Mouse (Mus musculus): ENCODE data around the gene Usp49. TPM values are rescaled to one million over a fixed set of nuclear protein-coding genes. Genes with fewer than 3 reads are reported as not detected.

Gene Usp49
- polyA plus RNA-seq (2015; fragmentation: Nextera tagmentation; extraction: Ambion mirVana) = 6.1 and 6.8 TPM in 2 replicates

- peak within 1 kb of the TSS; percentile 97 for H3K27ac ChIP-seq (replicated peaks)
- H3K4me2 ChIP-seq = peak within 1 kb of the TSS; percentile 87
- ATAC-seq (ENCODE audit: low FRiP score) = no peak
- no peaks in the 10 kb centered on the region for H3K27me3 ChIP-seq (replicated peaks)
- peaks cover 46% of the 10 kb centered on the region for H3K4me1 ChIP-seq
- H3K36me3 ChIP-seq = 0 out of 2 replicates have a peak, but pooled peaks cover 4% of the 10 kb centered on the region
- WGBS = 0% methylated on average over 3 of the region's 3 CpGs
- H3K9ac ChIP-seq (replicated peaks) = peak within 1 kb of the TSS; percentile 78
- H3K9me3 ChIP-seq (replicated peaks) = no peaks in the 10 kb centered on the region
- H3K4me3 ChIP-seq (replicated peaks) = peak within 1 kb of the TSS; percentile 88
Measured at GRCm38 (mm10) chr17:47630678-47631065, at the start of gene Usp49. TSS of gene Usp49 (plus strand) at chr17:47630690.

- H3K9me3 ChIP-seq (replicated peaks) = no peaks in the 10 kb centered on the region
- ATAC-seq (ENCODE audit: low FRiP score) = no peak
- no peaks in the 10 kb centered on the region for H3K4me1 ChIP-seq
- H3K4me3 ChIP-seq (replicated peaks) = no peak overlapping the region
- no peak overlapping the region for H3K9ac ChIP-seq (replicated peaks)
- no peaks in the 10 kb centered on the region for H3K36me3 ChIP-seq
- H3K4me2 ChIP-seq = no peak overlapping the region
- no peak overlapping the region for H3K27ac ChIP-seq (replicated peaks)
- 87% methylated on average over 4 of the region's 4 CpGs for WGBS
- H3K27me3 ChIP-seq (replicated peaks) = no peaks in the 10 kb centered on the region
Measured at GRCm38 (mm10) chr17:47580962-47581361, 49.5 kb upstream of the Usp49 start.

GRCm38 (mm10) chr17:47588517-47588916 is 42.0 kb upstream of the Usp49 start:
- 85% methylated on average over 8 of the region's 8 CpGs for WGBS
- peaks cover 8% of the 10 kb centered on the region for H3K4me1 ChIP-seq
- no peaks in the 10 kb centered on the region for H3K9me3 ChIP-seq (replicated peaks)
- ATAC-seq (ENCODE audit: low FRiP score) = no peak
- no peak overlapping the region for H3K9ac ChIP-seq (replicated peaks)
- no peaks in the 10 kb centered on the region for H3K27me3 ChIP-seq (replicated peaks)
- H3K4me3 ChIP-seq (replicated peaks) = no peak overlapping the region
- H3K27ac ChIP-seq (replicated peaks) = no peak overlapping the region
- H3K4me2 ChIP-seq = no peak overlapping the region
- H3K36me3 ChIP-seq = no peaks in the 10 kb centered on the region

- H3K27me3 ChIP-seq (replicated peaks) = no peaks in the 10 kb centered on the region
- H3K4me2 ChIP-seq = no peak overlapping the region
- no peak overlapping the region for H3K27ac ChIP-seq (replicated peaks)
- H3K4me3 ChIP-seq (replicated peaks) = no peak overlapping the region
- H3K36me3 ChIP-seq = no peaks in the 10 kb centered on the region
- peaks cover 31% of the 10 kb centered on the region for H3K4me1 ChIP-seq
- H3K9ac ChIP-seq (replicated peaks) = no peak overlapping the region
- no peaks in the 10 kb centered on the region for H3K9me3 ChIP-seq (replicated peaks)
- no peak for ATAC-seq (ENCODE audit: low FRiP score)
- 86% methylated on average over 3 of the region's 3 CpGs for WGBS
Measured at GRCm38 (mm10) chr17:47591073-47591472, 39.4 kb upstream of the Usp49 start.

- H3K9ac ChIP-seq (replicated peaks) = peak overlapping the region; percentile 73
- peak; percentile 92 for ATAC-seq (ENCODE audit: low FRiP score)
- WGBS = 1% methylated on average over 58 of the region's 63 CpGs
- peak overlapping the region; percentile 99 for H3K4me2 ChIP-seq
- no peaks in the 10 kb centered on the region for H3K9me3 ChIP-seq (replicated peaks)
- H3K4me1 ChIP-seq = peaks cover 52% of the 10 kb centered on the region
- H3K27me3 ChIP-seq (replicated peaks) = no peaks in the 10 kb centered on the region
- H3K36me3 ChIP-seq = no peaks in the 10 kb centered on the region
- peak overlapping the region; percentile 84 for H3K4me3 ChIP-seq (replicated peaks)
- H3K27ac ChIP-seq (replicated peaks) = peak overlapping the region; percentile 86
Measured at GRCm38 (mm10) chr17:47593215-47593853, 37.2 kb upstream of the Usp49 start.

GRCm38 (mm10) chr17:47593854-47594182 is 36.7 kb upstream of the Usp49 start:
- peak overlapping the region; percentile 99 for H3K4me2 ChIP-seq
- H3K27ac ChIP-seq (replicated peaks) = peak overlapping the region; percentile 86
- H3K27me3 ChIP-seq (replicated peaks) = no peaks in the 10 kb centered on the region
- H3K9me3 ChIP-seq (replicated peaks) = no peaks in the 10 kb centered on the region
- H3K4me1 ChIP-seq = peaks cover 53% of the 10 kb centered on the region
- WGBS = under 1% methylated on average over 13 of the region's 13 CpGs
- H3K4me3 ChIP-seq (replicated peaks) = peak overlapping the region; percentile 84
- peak; percentile 21 for ATAC-seq (ENCODE audit: low FRiP score)
- H3K36me3 ChIP-seq = no peaks in the 10 kb centered on the region
- H3K9ac ChIP-seq (replicated peaks) = peak overlapping the region; percentile 73

- under 1% methylated on average over 43 of the region's 43 CpGs for WGBS
- peak; percentile 11; the same call in 1 of the 2 replicates for ATAC-seq (ENCODE audit: low FRiP score)
- no peaks in the 10 kb centered on the region for H3K9me3 ChIP-seq (replicated peaks)
Measured at GRCm38 (mm10) chr17:47594183-47594968, 36.1 kb upstream of the Usp49 start.

GRCm38 (mm10) chr17:47594969-47595247 is 35.6 kb upstream of the Usp49 start:
- Histone ChIP-seq H3K27ac (replicated peaks) (peak overlapping the region; percentile 86), H3K4me2 (peak overlapping the region; percentile 99), H3K9me3 (replicated peaks) (no peaks in the 10 kb centered on the region), H3K9ac (replicated peaks) (peak overlapping the region; percentile 73), H3K4me1 (peaks cover 53% of the 10 kb centered on the region), H3K4me3 (replicated peaks) (peak overlapping the region; percentile 84), H3K27me3 (replicated peaks) (no peaks in the 10 kb centered on the region), H3K36me3 (peaks cover 10% of the 10 kb centered on the region; the same call in 1 of the 2 replicates)
- under 1% methylated on average over 9 of the region's 9 CpGs for WGBS
- no peak for ATAC-seq (ENCODE audit: low FRiP score)

More at GRCm38 (mm10) chr17:47594183-47594968, 36.1 kb upstream of the Usp49 start:
- peak overlapping the region; percentile 84 for H3K4me3 ChIP-seq (replicated peaks)
- peaks cover 53% of the 10 kb centered on the region for H3K4me1 ChIP-seq
- peak overlapping the region; percentile 99 for H3K4me2 ChIP-seq
- peak overlapping the region; percentile 86 for H3K27ac ChIP-seq (replicated peaks)
- peaks cover 5% of the 10 kb centered on the region; the same call in 1 of the 2 replicates for H3K36me3 ChIP-seq
- H3K27me3 ChIP-seq (replicated peaks) = no peaks in the 10 kb centered on the region
- H3K9ac ChIP-seq (replicated peaks) = peak overlapping the region; percentile 73

- Histone ChIP-seq H3K9ac (replicated peaks) (peak overlapping the region; percentile 73), H3K27me3 (replicated peaks) (no peaks in the 10 kb centered on the region), H3K4me1 (peaks cover 53% of the 10 kb centered on the region), H3K36me3 (peaks cover 16% of the 10 kb centered on the region; the same call in 1 of the 2 replicates), H3K27ac (replicated peaks) (peak overlapping the region; percentile 86), H3K9me3 (replicated peaks) (no peaks in the 10 kb centered on the region), H3K4me2 (peak overlapping the region; percentile 99), H3K4me3 (replicated peaks) (peak overlapping the region; percentile 84)
- WGBS = 2% methylated on average over 21 of the region's 21 CpGs
- ATAC-seq (ENCODE audit: low FRiP score) = peak; percentile 16; the same call in 1 of the 2 replicates
Measured at GRCm38 (mm10) chr17:47595248-47596161, 35.0 kb upstream of the Usp49 start.

- WGBS = 27% methylated on average over 6 of the region's 6 CpGs
- peaks cover 53% of the 10 kb centered on the region for H3K4me1 ChIP-seq
- no peak for ATAC-seq (ENCODE audit: low FRiP score)
- peak overlapping the region; percentile 99 for H3K4me2 ChIP-seq
- peak overlapping the region; percentile 73 for H3K9ac ChIP-seq (replicated peaks)
- peaks cover 24% of the 10 kb centered on the region for H3K36me3 ChIP-seq
- H3K9me3 ChIP-seq (replicated peaks) = no peaks in the 10 kb centered on the region
- H3K4me3 ChIP-seq (replicated peaks) = peak overlapping the region; percentile 84
- no peaks in the 10 kb centered on the region for H3K27me3 ChIP-seq (replicated peaks)
- peak overlapping the region; percentile 86 for H3K27ac ChIP-seq (replicated peaks)
Measured at GRCm38 (mm10) chr17:47596162-47596838, 34.2 kb upstream of the Usp49 start.

- Histone ChIP-seq H3K27me3 (replicated peaks) (no peaks in the 10 kb centered on the region), H3K36me3 (peaks cover 29% of the 10 kb centered on the region), H3K4me2 (peak overlapping the region; percentile 99), H3K9me3 (replicated peaks) (no peaks in the 10 kb centered on the region), H3K9ac (replicated peaks) (no peak overlapping the region), H3K4me3 (replicated peaks) (peak overlapping the region; percentile 84; the same call in 1 of the 2 replicates), H3K4me1 (peaks cover 53% of the 10 kb centered on the region), H3K27ac (replicated peaks) (no peak overlapping the region)
- no peak for ATAC-seq (ENCODE audit: low FRiP score)
- 82% methylated on average over 5 of the region's 5 CpGs for WGBS
Measured at GRCm38 (mm10) chr17:47596839-47597164, 33.7 kb upstream of the Usp49 start.
